Mouse (Mus musculus): ENCODE data around the gene Slc9a3r2. TPM values are rescaled to one million over a fixed set of nuclear protein-coding genes. Genes with fewer than 3 reads are reported as not detected.

The Slc9a3r2 gene
- polyA plus RNA-seq, 2 experiments, result 5.5 to 8.1 TPM

- Histone ChIP-seq H3K4me2 (ENCODE audit: low read depth) (no peak overlapping the region), H3K9ac (replicated peaks) (no peak overlapping the region), H3K36me3 (replicated peaks; ENCODE audit: control insufficient read depth, insufficient read depth, low read depth) (no peaks in the 10 kb centered on the region), H3K4me3 (ENCODE audit: insufficient read depth in 1 of 2, low read depth in 2 of 2, low read length in 2 of 2) (no peak overlapping the region), H3K9me3 (ENCODE audit: control insufficient read depth, low read length) (no peaks in the 10 kb centered on the region), H3K27me3 (ENCODE audit: control insufficient read depth, insufficient read depth, low read length) (peaks cover 29% of the 10 kb centered on the region), H3K27ac (no peak overlapping the region), H3K4me1 (replicated peaks; ENCODE audit: control insufficient read depth in 2 of 2, insufficient read depth in 2 of 2, low read length in 1 of 2) (peaks cover 0 to 16% of the 10 kb centered on the region in 2 experiments; a peak in 3 of 4 replicates)
- 59% methylated on average over 4 of the region's 4 CpGs for WGBS (ENCODE audit: insufficient replicate concordance)
- TF ChIP-seq EP300 (IDR thresholded peaks at IDR 0.05; ENCODE audit: low read depth) (no peak), CTCF (IDR thresholded peaks at IDR 0.05; ENCODE audit: low read depth) (no peak)
- DNase-seq (ENCODE audit: low read depth in 3 of 3, low spot score in 3 of 3), result no peak
- no peak for ATAC-seq (ENCODE audit: insufficient read depth)
Measured at GRCm38 (mm10) chr17:24646381-24646780, 3.7 kb downstream of the Slc9a3r2 start.

GRCm38 (mm10) chr17:24645916-24646315, 4.2 kb downstream of the Slc9a3r2 start:
- TF ChIP-seq CTCF (IDR thresholded peaks at IDR 0.05; ENCODE audit: low read depth) (no peak), EP300 (IDR thresholded peaks at IDR 0.05; ENCODE audit: low read depth) (no peak)
- Histone ChIP-seq H3K9me3 (ENCODE audit: control insufficient read depth, low read length) (no peaks in the 10 kb centered on the region), H3K36me3 (replicated peaks; ENCODE audit: control insufficient read depth, insufficient read depth, low read depth) (no peaks in the 10 kb centered on the region), H3K4me3 (ENCODE audit: insufficient read depth in 1 of 2, low read depth in 2 of 2, low read length in 2 of 2) (no peak overlapping the region), H3K4me2 (ENCODE audit: low read depth) (no peak overlapping the region), H3K27me3 (ENCODE audit: control insufficient read depth, insufficient read depth, low read length) (peaks cover 25% of the 10 kb centered on the region), H3K4me1 (replicated peaks; ENCODE audit: control insufficient read depth in 2 of 2, insufficient read depth in 2 of 2, low read length in 1 of 2) (peaks cover 0 to 16% of the 10 kb centered on the region in 2 experiments; a peak in 3 of 4 replicates), H3K9ac (replicated peaks) (no peak overlapping the region), H3K27ac (no peak overlapping the region)
- ATAC-seq (ENCODE audit: insufficient read depth), result no peak
- DNase-seq (ENCODE audit: low read depth in 3 of 3, low spot score in 3 of 3), result no peak
- 48% methylated on average over 3 of the region's 3 CpGs for WGBS (ENCODE audit: insufficient replicate concordance)

GRCm38 (mm10) chr17:24644875-24645721, 5.0 kb downstream of the Slc9a3r2 start:
- Histone ChIP-seq H3K9me3 (ENCODE audit: control insufficient read depth, low read length) (no peaks in the 10 kb centered on the region), H3K4me1 (replicated peaks; ENCODE audit: control insufficient read depth in 2 of 2, insufficient read depth in 2 of 2, low read length in 1 of 2) (peaks cover 0 to 12% of the 10 kb centered on the region in 2 experiments; a peak in 3 of 4 replicates), H3K4me3 (ENCODE audit: insufficient read depth in 1 of 2, low read depth in 2 of 2, low read length in 2 of 2) (no peak overlapping the region), H3K9ac (replicated peaks) (no peak overlapping the region), H3K36me3 (replicated peaks; ENCODE audit: control insufficient read depth, insufficient read depth, low read depth) (no peaks in the 10 kb centered on the region), H3K27ac (no peak overlapping the region), H3K27me3 (ENCODE audit: control insufficient read depth, insufficient read depth, low read length) (peaks cover 16% of the 10 kb centered on the region), H3K4me2 (ENCODE audit: low read depth) (no peak overlapping the region)
- DNase-seq (ENCODE audit: low read depth in 3 of 3, low spot score in 3 of 3) (no peak), ATAC-seq (ENCODE audit: insufficient read depth) (peak; percentile 42; the same call in 1 of the 2 replicates)
- TF ChIP-seq CTCF (IDR thresholded peaks at IDR 0.05; ENCODE audit: low read depth), result no peak
- no peak for TF ChIP-seq EP300 (IDR thresholded peaks at IDR 0.05; ENCODE audit: low read depth)
- WGBS (ENCODE audit: insufficient replicate concordance), result 39% methylated on average over 9 of the region's 9 CpGs

- no peak for TF ChIP-seq EP300 (IDR thresholded peaks at IDR 0.05; ENCODE audit: low read depth)
- H3K9ac ChIP-seq (replicated peaks), result no peak overlapping the region
- 36% methylated on average over 7 of the region's 7 CpGs for WGBS (ENCODE audit: insufficient replicate concordance)
- ATAC-seq (ENCODE audit: insufficient read depth), result no peak
- H3K27me3 ChIP-seq (ENCODE audit: control insufficient read depth, insufficient read depth, low read length), result peaks cover 7% of the 10 kb centered on the region
- H3K27ac ChIP-seq, result no peak overlapping the region
- no peak for DNase-seq (ENCODE audit: low read depth in 3 of 3, low spot score in 3 of 3)
- H3K4me2 ChIP-seq (ENCODE audit: low read depth), result no peak overlapping the region
- H3K36me3 ChIP-seq (replicated peaks; ENCODE audit: control insufficient read depth, insufficient read depth, low read depth), result no peaks in the 10 kb centered on the region
- no peaks in the 10 kb centered on the region for H3K9me3 ChIP-seq (ENCODE audit: control insufficient read depth, low read length)
- H3K4me3 ChIP-seq (ENCODE audit: insufficient read depth in 1 of 2, low read depth in 2 of 2, low read length in 2 of 2), result no peak overlapping the region
- H3K4me1 ChIP-seq (replicated peaks; ENCODE audit: control insufficient read depth in 2 of 2, insufficient read depth in 2 of 2, low read length in 1 of 2), result peaks cover 0 to 12% of the 10 kb centered on the region in 2 experiments; a peak in 3 of 4 replicates
Measured at GRCm38 (mm10) chr17:24644030-24644715, 6.0 kb downstream of the Slc9a3r2 start.

DNA sequence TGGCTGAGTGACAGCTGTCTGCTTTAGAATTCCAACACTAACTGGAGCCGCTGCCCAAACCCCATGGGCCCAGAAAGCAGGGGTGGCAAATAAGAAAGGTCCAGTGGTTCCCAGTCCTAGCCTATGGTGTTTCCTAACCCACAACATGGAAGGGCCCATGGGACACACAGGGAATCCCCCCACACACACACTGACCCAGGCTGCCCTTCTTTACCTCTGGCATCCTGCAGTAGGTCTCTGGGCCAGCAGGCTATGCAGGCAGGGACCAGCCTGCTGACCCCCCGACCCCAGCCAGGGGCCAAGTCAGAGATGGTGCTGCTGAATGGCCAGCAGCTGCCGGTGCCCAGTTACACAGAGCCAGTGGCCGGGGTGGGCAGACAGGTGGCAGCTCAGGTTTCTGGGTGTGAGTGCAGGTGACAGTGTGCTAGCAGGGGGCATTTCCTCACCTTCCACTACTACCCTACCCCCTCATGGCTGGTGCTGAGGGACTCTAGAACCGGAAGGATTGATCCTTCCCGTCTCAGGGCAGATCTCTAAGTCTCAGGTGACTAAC, 7.3 kb downstream of the Slc9a3r2 start:
- DNase-seq (ENCODE audit: low read depth in 3 of 3, low spot score in 3 of 3) (no peak), ATAC-seq (ENCODE audit: insufficient read depth) (no peak)
- TF ChIP-seq CTCF (IDR thresholded peaks at IDR 0.05; ENCODE audit: low read depth) (no peak), EP300 (IDR thresholded peaks at IDR 0.05; ENCODE audit: low read depth) (no peak)
- Histone ChIP-seq H3K4me2 (ENCODE audit: low read depth) (no peak overlapping the region), H3K9me3 (ENCODE audit: control insufficient read depth, low read length) (no peaks in the 10 kb centered on the region), H3K4me3 (ENCODE audit: insufficient read depth in 1 of 2, low read depth in 2 of 2, low read length in 2 of 2) (no peak overlapping the region), H3K4me1 (replicated peaks; ENCODE audit: control insufficient read depth in 2 of 2, insufficient read depth in 2 of 2, low read length in 1 of 2) (peaks cover 0 to 12% of the 10 kb centered on the region in 2 experiments; a peak in 3 of 4 replicates), H3K9ac (replicated peaks) (no peak overlapping the region), H3K36me3 (replicated peaks; ENCODE audit: control insufficient read depth, insufficient read depth, low read depth) (no peaks in the 10 kb centered on the region), H3K27ac (no peak overlapping the region), H3K27me3 (ENCODE audit: control insufficient read depth, insufficient read depth, low read length) (no peaks in the 10 kb centered on the region)
- 64% methylated on average over 6 of the region's 6 CpGs for WGBS (ENCODE audit: insufficient replicate concordance)
